Mouse (Mus musculus) embryonic fibroblast, embryonic 13.5 days (primary cell): Measurements from ENCODE around the gene Robo2.

Source experiments
- CTCF ChIP-seq: IDR thresholded peaks from 2 replicates; pipeline ENCODE4 v1.5.1; 2011; ENCODE audit warnings: mild to moderate bottlenecking, control low read depth, low read length, moderate library complexity, borderline replicate concordance; ENCODE audit not compliant: insufficient read depth
- POLR2A ChIP-seq: IDR thresholded peaks from 2 replicates; pipeline ENCODE4 v1.6.1; 2011; ENCODE audit warnings: low read depth, mild to moderate bottlenecking, control low read depth, low read length, moderate library complexity

- TF ChIP-seq CTCF (no peak), POLR2A (no peak)
These were observed 252.4 kb downstream of the Robo2 start for GRCm38 (mm10) chr16:74159189-74159588.
